Mouse (Mus musculus) brain, embryonic 18.5 days (tissue): Measurements from ENCODE around the gene Ctnnd2.

Experiments used
- DNase-seq: peaks from one replicate; pipeline ENCODE4 v3.0.0-alpha.2; 2012; ENCODE audit warnings: low read depth, low spot score

Ctnnd2 gene

DNA sequence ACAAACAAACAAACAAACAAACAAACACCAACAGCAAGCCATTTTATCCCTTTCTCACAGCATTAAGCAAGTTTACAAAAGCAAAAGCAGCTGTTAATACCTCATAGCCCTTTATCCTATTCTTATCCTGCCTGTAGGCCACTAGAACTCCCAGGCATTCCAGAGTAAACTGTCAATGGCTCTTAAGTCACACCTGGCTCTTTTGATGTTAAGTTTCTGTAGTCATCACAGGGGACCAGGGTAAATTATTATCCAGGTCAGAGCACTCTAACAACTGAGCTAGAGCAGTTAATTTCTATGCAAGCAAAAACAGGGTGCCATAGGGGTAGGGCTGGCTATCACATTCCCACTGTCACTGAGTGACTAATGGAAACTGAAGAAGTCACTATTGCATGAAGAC lies 214.1 kb downstream of the Ctnnd2 start:
- DNase-seq, result no peak

DNA sequence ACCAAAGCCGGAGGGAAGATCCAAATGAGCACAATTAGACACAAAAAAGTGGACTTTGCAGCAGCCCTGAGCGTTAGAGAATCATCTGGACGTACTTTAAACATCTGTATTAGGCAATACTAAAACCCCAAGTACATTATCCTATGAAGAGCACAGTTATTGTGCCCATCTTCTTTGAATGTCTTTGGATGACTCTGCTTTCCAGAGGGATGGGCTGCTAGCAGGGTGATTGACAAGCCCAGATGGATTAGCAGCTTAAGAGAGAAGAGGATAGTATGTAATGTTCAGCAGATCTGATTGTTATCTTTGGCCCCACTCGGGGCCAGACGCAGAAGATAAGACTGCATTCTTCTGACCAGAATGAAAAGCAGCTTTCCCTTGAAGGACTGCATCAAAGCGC lies 214.9 kb downstream of the Ctnnd2 start:
- DNase-seq, result no peak

DNA sequence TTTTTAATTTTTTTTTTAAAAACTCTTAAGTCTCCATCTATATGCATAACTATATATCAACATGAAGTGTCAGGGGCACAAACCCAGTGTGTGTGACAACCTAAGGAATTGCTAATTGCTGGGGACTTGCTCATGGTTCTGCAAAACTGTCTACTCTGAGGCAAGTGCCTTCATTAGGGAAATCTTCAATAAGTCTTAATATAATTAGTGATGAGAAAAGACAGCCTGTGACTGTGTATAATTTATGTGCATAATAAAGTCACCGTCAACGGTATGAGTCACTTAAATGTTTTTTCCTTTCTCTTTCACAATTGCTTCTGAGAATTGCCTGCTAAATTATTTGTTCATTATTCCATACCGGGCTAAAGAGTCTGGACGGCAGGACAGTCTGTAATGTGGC lies 228.7 kb downstream of the Ctnnd2 start:
- no peak for DNase-seq

DNA sequence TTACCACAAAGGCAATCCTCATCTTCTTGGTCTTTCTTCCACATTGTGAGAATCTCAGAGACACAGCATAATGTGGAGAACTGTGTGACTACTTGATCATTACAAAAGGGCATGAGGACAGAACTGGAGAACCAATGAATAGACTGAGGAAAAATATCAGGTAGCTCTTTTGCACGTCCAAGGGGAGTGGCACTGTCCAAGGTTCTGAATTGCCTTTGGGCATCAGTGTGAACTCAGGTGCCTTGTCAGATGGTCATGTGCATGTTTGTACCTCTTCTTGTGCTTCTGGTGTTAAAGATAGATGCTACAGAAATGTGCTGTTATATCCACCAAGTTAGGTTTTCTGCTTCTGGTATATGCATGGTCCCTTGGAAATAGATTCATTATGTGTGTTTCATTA lies 233.9 kb downstream of the Ctnnd2 start:
- no peak for DNase-seq

DNA sequence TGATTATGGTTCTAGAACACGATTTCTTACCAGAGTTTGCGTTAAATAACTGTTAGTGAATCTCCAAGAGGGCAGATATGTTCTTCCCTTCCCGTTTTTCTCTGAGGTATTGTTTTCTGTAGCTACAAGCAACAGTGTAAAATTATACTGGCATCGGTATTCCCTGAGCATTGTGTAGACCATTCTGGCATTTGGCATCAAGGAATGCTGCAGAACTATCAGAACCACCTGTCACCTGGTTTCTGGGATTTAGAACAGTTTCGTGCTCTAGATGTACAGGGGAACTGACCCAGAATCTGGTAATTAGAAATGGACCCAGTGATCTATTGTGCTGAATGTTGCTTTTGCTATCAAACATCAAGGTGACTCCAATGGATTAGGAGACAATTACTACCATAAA lies 250.8 kb downstream of the Ctnnd2 start:
- no peak for DNase-seq

DNA sequence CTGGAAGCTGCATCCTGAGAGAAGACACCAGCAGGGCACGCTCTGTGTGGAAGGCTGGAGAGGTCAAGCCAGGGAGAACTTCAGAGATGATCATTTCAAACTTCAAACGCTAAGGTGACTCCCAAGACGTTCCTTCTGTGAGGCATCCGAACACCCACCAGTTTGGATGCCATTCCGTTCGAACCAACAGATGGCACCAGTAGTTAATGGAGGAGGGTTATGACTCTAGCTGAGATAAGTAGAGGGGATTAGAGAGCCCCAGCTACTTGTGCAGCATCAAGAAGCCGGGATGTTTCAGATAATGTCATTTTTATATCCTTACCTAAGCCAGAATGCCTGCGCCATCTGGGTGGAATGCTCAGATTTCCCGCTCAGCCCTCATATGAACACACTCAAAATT lies 251.9 kb downstream of the Ctnnd2 start:
- DNase-seq, result no peak

DNA sequence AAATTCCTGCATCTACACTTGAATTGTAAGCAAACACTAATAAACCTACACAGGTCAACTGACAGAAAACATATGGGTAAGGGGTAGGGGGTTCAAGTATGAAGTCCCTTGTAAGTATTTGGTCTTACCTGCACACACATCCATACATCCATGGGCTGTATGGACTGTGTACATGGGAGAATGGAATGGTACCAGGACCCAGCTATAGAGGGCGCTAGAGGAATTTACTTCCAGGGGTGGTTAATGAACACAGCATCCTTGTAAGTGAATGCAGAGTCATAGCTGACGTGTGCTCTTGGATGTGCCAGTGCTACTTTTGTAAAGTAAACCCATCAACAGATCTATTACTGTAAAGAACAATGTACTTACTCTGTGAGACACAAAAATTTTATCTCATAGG lies 254.9 kb downstream of the Ctnnd2 start:
- no peak for DNase-seq

DNA sequence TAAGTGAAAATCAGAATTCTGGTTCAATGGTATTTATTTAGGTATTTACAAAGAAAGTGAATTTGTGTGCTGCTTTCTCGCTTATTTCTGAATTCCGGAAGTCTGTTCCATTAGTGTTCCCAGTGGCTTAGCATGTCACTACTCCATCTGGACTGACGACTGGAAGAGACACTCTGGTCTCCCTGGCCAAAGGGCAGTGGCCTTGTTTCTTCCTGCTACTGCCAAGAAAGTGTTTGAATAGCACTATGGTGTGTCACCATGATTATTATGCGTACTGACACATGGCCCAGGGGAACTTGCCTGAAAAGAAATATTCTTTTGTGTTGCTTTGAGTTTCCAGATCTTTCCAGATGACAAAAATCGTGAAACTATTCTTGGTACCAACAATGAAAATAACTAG lies 266.7 kb downstream of the Ctnnd2 start:
- DNase-seq, result no peak

DNA sequence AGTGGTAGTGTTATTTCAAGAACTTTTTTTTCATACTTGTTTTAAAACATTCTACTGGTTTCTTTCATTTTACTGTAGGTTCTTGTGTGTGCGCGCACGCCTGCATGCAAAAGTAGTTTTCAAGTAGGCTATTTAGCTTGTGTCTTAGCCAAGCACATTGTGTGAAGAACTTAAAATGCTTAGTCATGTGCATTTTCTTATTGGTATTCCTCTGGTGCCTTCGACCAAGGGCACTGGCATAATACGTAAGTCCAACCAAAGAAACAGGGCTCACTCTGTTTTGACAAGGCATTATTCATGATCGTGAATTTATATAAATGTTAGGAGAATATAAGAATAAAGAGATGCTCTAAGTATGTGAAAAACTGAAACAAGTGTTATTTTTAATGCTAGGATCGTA lies 278.4 kb downstream of the Ctnnd2 start:
- DNase-seq, result no peak

DNA sequence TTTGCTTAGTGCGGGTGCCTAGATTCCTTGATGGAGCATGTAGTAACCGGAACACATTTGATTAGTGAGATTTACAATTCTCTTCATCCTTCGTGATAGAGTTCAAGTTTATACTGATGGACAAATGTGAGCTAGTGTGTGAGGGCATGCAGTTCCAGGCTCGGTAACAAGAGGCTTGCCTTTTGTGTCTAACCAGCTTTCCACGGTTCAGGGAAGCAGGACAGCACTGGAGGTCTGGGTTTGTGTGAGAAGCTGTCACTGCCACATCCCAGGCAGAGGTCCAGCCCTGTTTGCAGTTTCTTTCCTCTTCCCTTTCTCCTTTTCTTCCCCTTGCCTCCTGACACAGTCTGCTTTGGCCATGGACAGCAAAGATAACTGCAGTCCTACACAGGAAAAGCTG lies 279.5 kb downstream of the Ctnnd2 start:
- no peak for DNase-seq

DNA sequence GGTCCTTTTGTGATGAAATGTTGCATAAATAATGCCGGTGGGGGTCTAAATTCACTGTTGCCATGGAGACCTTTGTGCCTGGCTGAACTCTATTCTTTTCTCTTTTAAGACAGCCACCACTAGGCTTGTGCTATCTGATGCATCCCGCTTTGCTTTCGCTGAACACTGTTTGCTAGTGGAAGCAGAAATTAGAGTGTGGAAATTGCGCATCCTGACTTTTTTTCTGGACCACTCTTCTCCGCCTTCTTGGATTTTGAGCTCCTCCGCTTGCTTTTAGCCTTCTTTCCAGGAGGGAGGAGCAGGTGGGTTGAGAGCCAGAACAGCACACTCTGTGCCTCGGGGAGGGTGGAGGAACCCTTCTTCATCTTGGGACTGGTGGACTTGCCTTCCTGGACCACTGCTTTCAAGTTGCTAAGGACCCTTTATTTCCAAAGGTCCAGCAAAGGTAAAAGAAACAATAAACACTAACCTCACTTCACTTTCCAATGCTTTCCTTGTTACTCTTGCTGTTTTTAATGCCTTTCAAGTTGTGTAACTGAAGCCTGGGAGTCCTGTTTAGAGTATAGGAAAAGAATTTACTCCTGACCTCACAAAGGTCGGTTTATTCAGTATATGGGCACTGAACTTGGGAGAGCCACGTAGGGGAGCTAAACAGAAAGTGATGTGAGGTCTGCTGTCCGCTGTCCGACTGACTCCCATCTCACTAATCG lies 285.3 kb downstream of the Ctnnd2 start:
- DNase-seq, result peak; percentile 46

DNA sequence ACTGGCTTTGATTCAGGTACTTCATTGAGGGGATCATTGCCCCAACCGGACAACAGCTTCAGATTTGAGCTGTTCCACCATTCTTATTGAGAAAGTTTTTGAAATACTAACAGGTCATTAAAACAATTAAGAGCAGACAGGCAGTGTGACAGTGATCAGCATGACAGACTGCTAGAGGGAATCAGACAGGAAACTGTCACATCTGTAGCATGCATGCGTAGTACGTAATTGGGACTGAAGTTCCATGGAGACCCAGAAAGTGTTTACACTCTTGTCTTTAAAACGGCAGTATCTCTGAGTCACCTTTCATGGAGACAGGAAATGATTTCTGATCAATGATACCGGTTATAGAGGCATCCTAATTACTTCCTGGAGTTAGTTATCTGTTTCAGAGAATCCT lies 286.3 kb downstream of the Ctnnd2 start:
- no peak for DNase-seq

DNA sequence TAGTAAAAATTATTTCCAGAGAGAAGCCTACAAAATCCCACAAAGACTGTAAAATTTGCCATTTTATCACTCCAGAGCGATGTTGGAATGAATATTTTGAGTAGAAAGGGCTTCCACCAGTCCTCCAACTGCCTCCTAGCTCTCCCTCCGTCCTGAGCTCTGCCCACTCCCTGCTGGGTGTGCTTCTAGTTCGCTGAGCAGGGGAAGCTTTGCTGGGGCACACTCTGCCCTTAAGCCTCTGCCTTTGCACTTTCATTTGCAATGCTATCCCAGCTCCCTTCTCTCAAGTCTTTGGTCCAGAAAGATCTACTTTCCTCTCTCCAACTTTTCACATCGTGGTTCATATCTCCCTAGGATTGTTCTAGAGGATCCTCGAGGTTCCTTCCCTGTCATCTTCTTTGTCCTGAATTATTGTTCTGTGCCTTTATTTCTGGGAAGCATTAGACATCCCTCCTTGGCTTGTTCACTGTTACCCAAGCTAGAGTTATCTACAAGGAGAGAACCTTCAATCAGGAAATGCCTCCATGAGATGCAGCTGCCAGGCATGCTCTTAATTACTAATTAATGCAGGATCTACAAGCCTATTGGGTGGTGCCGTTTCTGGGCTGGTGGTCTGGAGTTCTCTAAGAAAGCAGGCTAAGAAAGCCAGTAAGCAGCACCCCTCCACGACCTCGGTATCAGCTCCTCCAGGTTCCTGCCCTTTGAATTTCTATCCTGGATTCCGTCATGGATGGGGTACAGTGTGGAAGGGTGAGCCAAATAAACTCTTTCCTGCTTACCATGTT lies 288.1 kb downstream of the Ctnnd2 start:
- no peak for DNase-seq

DNA sequence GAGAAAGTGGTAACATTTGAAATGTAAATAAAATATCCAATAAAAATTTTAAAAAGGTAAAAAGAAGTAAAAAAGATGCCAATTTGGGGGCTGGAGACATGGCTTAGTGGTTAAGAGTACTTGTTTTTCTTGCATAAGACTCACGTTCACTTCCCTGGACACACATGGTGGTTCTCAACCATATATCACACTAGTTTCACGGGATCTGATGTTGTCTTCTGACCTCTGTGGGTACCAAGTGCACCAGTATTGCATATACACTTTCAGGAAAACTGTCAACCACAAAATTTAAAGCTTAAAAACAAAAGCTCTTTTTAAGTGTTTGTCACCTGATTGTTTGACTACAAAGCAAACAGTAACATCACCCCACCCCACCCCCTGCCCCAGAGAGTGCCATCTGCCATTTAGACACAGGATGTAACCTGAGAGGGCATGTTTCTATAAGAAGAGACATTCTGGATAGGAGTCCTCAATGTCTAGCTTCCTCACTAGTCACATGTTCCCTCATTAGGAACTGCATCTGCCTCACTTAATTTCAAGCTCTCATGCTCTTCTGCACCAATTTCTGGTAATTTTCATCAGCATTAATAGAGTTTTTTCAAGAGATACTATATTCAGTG lies 290.5 kb downstream of the Ctnnd2 start:
- no peak for DNase-seq

DNA sequence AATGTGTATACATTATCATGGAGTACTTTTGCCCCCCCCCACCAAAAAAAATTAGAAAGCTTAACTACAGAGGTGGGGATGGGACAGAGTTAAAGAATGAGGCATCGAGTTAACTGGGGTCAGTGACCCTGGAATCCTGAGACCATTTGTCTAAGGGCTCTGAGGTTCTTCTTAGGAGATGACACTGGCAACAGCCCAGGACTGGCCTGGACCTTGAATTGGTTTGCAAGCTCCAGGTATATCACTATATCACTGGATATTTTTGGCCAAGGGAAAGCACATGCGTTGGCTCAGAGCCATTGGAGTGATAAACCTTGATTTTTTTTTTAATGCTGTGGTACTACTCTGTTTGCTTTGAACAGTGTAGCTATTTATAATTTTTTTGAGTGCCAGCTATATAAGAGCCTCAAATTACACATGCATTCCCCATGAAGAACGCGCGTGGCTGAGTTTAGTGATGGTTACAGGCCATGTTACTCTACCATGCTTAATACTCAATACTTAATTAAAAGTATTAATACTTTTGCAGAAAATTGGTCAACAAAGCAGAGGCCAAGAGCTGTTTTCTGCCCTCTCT lies 291.2 kb downstream of the Ctnnd2 start:
- no peak for DNase-seq

DNA sequence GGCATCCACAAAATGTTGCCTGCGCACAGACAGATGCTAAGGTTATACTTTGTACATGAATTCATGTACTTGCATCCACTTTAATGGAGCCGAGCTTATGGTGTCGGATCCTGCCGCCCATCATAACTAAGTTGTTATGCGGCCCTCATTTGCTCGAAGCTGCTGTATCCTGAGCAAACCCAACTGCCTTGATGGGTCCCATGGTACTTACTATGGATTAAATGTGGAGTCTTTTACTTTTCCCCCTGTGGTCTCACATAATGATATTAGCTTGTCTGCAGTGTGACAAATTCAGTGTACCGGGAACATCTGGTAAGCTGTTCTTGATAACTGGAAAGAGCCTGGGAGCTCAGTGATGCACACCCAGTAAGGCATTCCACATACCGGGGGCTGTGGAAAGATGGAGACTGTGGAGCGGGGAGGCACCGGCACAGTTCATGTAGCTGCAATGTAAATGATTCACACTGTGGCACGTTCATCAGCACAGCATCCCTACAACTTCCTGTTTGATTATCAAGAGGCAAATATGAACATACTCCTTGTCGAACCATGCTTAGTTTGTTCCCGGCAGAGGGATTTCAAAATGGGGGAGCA lies 294.7 kb downstream of the Ctnnd2 start:
- no peak for DNase-seq

DNA sequence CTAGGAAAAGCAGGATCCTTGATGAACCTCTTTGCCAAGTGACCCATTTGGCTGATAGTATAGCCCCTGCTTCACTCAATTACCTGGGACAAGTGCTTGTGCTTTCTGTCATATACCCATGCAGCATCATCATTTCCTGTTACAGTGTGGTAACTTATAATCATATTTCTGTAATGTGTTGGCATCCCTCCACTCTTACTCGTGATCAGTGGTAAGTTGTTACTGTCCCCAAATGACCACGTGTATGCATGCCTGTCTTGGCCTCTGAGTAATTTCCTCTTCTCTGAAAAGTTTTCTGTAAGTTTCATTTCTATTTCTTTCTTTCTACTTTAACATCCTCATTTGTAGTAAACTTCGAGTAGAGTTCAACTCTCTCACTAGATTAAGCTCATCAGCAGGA lies 296.4 kb downstream of the Ctnnd2 start:
- DNase-seq, result no peak

DNA sequence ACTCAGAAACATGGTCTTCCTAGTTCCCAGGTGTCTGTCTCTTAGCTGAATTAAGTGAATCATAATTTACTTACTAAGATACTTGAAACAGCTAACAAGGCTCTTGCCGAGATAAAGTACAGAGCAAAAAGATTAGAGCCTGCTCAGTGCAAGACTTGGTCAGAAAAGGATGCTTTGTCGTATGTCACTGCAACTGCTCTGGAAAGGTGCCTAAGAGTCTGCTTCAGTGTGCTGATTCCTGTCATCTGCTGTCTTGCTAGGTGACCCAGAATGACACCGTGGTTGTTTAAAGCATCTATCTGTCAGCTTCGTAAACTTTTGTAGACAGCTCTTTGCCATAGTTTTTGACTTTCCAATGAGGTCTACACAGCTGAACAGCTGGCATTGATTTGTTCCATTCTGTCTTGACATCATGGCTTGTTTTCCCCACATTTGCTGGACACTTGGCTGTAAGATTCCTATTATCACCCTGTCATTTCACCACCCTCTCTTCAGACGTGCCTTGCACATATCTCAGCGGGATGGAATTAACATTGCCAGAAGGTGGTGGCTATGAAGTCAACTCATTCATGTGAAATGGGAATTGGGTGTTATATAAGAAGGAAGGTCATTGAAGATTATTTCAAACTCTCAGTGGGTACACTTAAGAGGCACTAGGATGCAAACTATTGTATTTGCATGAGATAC lies 299.0 kb downstream of the Ctnnd2 start:
- DNase-seq, result no peak

DNA sequence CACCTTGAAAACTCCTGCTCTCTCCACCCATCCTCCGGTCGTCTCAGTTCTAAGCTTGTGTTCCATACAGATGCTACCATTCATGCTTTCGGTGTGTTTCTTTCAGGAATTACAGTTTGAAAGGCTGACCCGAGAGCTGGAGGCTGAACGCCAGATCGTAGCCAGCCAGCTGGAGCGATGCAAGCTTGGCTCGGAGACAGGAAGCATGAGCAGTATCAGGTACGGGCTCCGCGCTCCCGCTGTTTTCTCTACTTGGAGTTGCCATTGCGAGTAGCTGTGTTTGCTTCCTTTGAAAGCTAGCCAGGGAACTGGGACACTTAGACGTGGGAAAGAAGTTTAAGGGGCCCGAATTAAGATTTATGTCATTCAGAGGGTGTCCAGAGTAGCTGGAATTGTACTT lies 308.3 kb downstream of the Ctnnd2 start:
- no peak for DNase-seq

DNA sequence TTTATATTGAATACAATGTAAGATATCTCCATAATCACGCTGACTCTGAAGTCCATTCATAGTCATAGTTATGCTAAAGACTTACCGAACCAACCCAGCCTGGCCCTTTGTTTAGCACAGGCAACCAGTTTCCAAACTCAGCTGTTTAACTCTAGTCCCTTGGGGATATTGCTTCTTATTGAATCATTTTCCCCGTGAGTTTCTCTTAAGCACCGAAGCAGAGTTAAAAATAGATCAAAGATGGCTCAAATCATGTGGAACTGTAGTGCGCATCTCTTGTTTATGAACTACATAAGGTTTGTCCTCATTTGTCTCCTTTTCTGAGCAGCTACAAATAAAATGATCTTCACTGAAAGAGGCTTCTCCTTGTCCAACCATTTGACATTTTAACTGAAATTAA lies 334.1 kb downstream of the Ctnnd2 start:
- no peak for DNase-seq

DNA sequence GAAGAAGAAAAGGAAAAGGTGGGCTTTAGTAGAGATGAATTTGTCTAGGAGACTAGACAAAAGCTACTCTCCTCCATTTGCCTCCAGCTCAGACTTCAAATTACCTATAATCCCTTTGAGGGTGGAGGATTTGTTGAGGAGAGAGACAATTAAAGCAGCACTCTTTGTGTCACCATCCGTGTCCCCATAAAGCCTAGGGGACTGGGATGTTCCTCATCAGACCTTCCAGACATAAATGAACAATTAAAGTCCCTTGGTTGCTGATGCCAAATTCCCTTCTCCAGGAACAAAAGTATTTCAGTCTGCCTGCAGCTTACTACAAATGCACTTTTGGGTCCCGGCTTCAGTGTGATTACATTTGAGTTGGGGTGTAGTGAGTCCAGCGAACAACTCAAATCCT lies 340.1 kb downstream of the Ctnnd2 start:
- DNase-seq, result no peak

DNA sequence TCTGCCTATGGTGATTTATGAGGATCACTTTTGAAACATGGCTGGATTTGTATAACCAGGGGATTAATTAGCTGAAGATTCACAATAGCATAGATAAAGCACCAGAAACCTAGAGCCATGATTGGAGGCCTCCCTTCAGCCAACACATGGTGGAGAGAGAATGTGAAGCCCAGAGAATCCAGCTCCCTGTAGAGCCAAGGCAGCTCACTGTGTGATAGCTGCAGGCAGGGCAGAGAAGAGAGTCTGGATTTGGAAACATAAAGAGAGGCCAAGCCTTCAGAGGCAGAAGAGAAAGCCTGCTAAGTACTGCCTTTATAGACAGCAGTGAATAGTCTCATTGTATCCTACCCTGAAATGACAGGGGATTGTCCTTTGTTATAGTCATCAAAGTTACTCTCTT lies 340.7 kb downstream of the Ctnnd2 start:
- no peak for DNase-seq
